Mouse (Mus musculus) layer of hippocampus, postnatal 36 days (tissue): ENCODE data around the gene Irak2. TPM values are rescaled to one million over a fixed set of nuclear protein-coding genes. Genes with fewer than 3 reads are reported as not detected.
"Not testable (repeated sequence)": the region's sequence is repeated elsewhere in the genome, so short reads cannot be mapped to it uniquely, and the experiment has no call there.

ENCODE experiments used
- DNase-seq, 2 experiments: peaks; one replicate each; pipeline ENCODE4 v3.0.0; 2022
- microRNA-seq, 2 experiments: library from miRNA; unstranded; fragments of <30 nt; microRNA quantifications; one replicate each; pipeline ENCODE4 v1.2.0; 2021
- total RNA-seq, 2 experiments: library from RNA; stranded (reverse); gene quantifications; 2 replicates each; pipeline ENCODE4 v1.2.3; 2021

Irak2 gene
- total RNA-seq, 2 experiments from 2014 or later = 15.3 to 24.8 TPM

- DNase-seq = peak in 1 of 2 experiments; percentile 18
Observed at GRCm38 (mm10) chr6:113697222-113698205, 59.2 kb downstream of the Irak2 start.

DNA sequence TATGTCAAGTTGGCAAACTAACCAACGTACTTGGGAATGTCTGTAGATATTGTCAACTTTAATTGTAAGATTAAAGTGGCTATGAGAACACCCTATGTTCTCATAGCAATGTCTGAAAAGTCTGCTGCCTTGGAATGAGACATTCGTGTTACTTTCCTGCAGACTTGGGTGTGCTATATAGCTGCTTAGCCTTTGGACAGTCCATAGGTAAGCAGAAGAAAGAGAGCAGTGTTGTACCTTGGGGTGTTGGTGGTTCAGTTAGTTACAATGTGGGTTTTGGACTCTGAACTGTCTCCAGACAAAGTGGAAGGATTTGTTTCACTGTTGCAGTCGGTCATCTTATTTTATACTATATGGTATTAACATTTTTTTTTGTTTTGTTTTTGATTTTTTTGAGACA, 74.5 kb downstream of the Irak2 start:
- no peak for DNase-seq

DNA sequence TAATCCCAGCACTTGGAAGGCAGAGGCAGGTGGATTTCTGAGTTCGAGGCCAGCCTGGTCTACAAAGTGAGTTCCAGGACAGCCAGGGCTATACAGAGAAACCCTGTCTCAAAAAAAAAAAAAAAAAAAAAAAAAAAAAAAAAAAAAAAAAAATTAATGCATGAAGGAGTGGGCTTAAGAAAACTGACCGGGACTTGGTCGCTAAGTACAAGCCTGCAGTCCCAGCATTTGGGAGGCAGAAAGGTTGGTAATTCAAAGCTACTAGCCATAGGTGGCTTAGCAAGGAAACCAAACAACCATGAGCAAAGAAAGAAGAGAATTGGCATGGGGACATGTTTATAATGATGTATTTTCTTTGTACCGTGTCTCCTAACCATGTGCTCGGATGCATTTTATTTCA, 75.1 kb downstream of the Irak2 start:
- not testable (repeated sequence) for DNase-seq

GRCm38 (mm10) chr6:113714276-113714675, 76.0 kb downstream of the Irak2 start:
- DNase-seq = no peak

- no peak for DNase-seq
Observed at GRCm38 (mm10) chr6:113714797-113715196, 76.5 kb downstream of the Irak2 start.

DNA sequence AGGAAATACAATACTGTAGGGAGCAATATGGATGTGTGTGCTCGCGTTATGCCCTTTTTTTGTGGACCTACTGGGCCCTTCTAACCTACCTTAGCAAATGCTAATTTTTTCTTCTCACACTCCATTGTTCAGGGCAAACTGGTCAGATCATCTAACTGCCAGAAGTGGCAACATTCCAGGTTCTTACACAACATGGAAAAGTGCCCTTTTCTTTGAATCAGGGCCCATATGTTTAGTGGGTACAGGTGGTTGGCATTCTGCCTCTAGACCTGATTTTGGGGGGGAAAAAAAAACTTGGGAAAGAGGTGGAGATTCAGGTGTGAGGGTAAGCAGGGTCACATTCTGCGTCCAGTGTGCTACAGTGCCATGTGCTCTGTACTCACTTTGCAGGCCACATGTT, 79.3 kb downstream of the Irak2 start:
- no peak for DNase-seq

DNA sequence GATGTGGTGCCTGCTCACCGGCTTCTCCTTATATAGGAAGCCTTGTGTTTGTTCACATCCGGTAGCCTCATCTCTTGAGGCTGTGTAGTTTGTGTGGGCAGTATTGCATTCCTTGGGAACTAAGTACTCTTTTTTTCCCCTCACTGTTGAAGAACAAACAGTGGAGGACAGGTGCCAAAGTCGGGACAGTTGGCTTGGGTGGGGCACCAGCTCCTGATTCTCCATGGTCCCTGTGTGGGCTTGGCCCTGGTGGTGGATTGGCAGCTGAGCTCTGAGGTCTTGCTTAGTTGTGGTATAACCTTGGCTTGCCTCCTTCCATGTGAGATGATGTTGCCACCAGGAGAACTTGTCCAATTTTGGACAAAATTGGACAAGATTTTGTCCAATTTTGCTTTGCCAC, 81.6 kb downstream of the Irak2 start, which contains the start of gene Ghrl:
TSS of gene Ghrl (minus strand) at position 3 of the 400 bp plus-strand sequence.
- DNase-seq = no peak

DNA sequence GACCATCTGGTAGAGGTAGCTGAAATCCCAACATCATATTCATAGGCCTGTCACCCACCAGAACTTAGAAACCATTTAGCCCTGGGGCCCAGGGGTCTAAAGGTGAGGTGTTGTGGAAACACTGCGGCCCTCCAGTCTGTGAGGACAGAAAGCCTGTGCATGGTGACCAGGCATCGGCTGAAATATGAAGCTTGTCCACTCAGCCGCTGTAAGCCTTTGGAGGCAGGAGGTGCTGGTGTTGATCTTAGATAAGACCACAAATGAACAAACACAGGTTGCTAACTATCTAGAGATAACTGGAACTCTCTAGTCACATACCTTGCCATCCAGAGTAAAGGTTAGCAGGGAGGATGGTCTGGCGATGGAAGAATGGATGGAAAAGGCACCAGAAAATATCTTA, 82.8 kb downstream of the Irak2 start:
- no peak for DNase-seq

GRCm38 (mm10) chr6:113728181-113728580, 89.9 kb downstream of the Irak2 start:
- no peak for DNase-seq

GRCm38 (mm10) chr6:113731296-113731695, 93.0 kb downstream of the Irak2 start:
- no peak for DNase-seq

- no peak for DNase-seq
Observed at GRCm38 (mm10) chr6:113737318-113738046, 99.2 kb downstream of the Irak2 start.

- peak; percentile 88 for DNase-seq
Observed at GRCm38 (mm10) chr6:113740236-113741217, 102.3 kb downstream of the Irak2 start, which contains the start of gene Sec13. Gene Sec13, minus strand, starts transcription at chr6:113740743.

- DNase-seq = no peak
Observed at GRCm38 (mm10) chr6:113741425-113741824, 103.2 kb downstream of the Irak2 start.

DNA sequence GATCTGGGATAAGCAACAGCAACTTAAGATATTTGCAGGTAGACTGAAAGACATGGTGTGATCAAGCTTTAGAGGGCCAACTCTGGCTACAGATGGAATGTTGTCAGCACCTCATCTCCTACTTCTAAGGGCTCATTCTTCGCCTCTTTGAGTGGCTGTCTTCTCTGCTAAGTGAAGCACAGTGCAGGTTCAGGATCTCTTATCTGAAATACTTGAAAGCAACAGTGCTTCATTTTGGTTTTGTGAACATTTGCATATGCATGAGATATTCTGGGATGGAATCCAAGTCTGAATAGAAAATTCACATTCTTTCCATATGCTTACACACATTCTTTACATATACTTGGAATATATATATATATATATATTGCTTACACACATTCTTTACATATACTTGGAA, 104.1 kb downstream of the Irak2 start:
- no peak for DNase-seq

GRCm38 (mm10) chr6:113743111-113743510, 104.8 kb downstream of the Irak2 start:
- no peak for DNase-seq

Small RNA genes within 50 kb of the gene (microRNA-seq; reads per million reads assigned to microRNA genes)
- 0.60 to 1.9 reads per million in 2 experiments for gene Mir7042

Other genes starting within 250 kb of the Irak2 start
- gene Ttll3, start 249.2 kb upstream of the Irak2 start, total RNA-seq = 10 to 100 TPM; 17.8 to 19.3 TPM
- 10 to 100 TPM; 31.1 to 32.4 TPM for gene Rpusd3, start 219.1 kb upstream of the Irak2 start, total RNA-seq
- gene Cidec, start 202.7 kb upstream of the Irak2 start, total RNA-seq = not detected
- gene Jagn1, start 195.9 kb upstream of the Irak2 start, total RNA-seq = 10 to 100 TPM; 43.4 to 50.6 TPM
- under 1 TPM; 0.25 to 0.27 TPM for gene Il17re, start 180.0 kb upstream of the Irak2 start, total RNA-seq
- 1 to 10 TPM; 6.4 to 9.7 TPM for gene Il17rc, start 167.0 kb upstream of the Irak2 start, total RNA-seq
- 100 to 1,000 TPM; 122 to 133 TPM for gene Creld1, start 155.2 kb upstream of the Irak2 start, total RNA-seq
- gene Prrt3, start 136.5 kb upstream of the Irak2 start, total RNA-seq = 10 to 100 TPM; 52.8 to 54.1 TPM
- 10 to 100 TPM; 75.1 to 82.0 TPM for gene Emc3, start 106.8 kb upstream of the Irak2 start, total RNA-seq
- 1 to 10 TPM; 1.9 to 2.5 TPM for gene Fancd2, start 106.8 kb upstream of the Irak2 start, total RNA-seq
- gene Fancd2os, start 37.8 kb upstream of the Irak2 start, total RNA-seq = under 1 TPM; 0.28 to 0.50 TPM
- 100 to 1,000 TPM; 224 to 232 TPM for gene Brk1, start 33.7 kb upstream of the Irak2 start, total RNA-seq
- 10 to 100 TPM; 50.8 to 50.9 TPM for gene Vhl, start 14.5 kb upstream of the Irak2 start, total RNA-seq
- gene Tatdn2, start 58.6 kb downstream of the Irak2 start, total RNA-seq = 10 to 100 TPM; 52.5 to 60.7 TPM
- gene Ghrl, start 81.4 kb downstream of the Irak2 start, total RNA-seq = not detected
- gene Sec13, start 102.3 kb downstream of the Irak2 start, total RNA-seq = 10 to 100 TPM; 70.8 to 74.3 TPM